Mouse (Mus musculus) brain, embryonic 14.5 days (tissue): ENCODE measurements at regions not wholly inside any gene's neighbourhood (a gene's known extent, or its start where the extent isn't known, plus 50 kb on each side); places are given as distances from the start of the nearest gene placed in this dataset.

Experiments
- CTCF ChIP-seq: fragments of 200-500 bp; IDR thresholded peaks from 2 replicates; pipeline ENCODE4 v1.5.1; 2012; ENCODE audit warnings: inconsistent platforms, mild to moderate bottlenecking, moderate library complexity, borderline replicate concordance; ENCODE audit not compliant: insufficient read depth, insufficient read length; ENCODE audit errors: extremely low read depth
- POLR2A ChIP-seq: fragments of 200-500 bp; IDR thresholded peaks from 2 replicates; pipeline ENCODE4 v1.6.1; 2012; ENCODE audit warnings: mild to moderate bottlenecking, inconsistent platforms, borderline replicate concordance; ENCODE audit not compliant: poor library complexity, insufficient read depth, insufficient read length, severe bottlenecking; ENCODE audit errors: extremely low read depth

DNA sequence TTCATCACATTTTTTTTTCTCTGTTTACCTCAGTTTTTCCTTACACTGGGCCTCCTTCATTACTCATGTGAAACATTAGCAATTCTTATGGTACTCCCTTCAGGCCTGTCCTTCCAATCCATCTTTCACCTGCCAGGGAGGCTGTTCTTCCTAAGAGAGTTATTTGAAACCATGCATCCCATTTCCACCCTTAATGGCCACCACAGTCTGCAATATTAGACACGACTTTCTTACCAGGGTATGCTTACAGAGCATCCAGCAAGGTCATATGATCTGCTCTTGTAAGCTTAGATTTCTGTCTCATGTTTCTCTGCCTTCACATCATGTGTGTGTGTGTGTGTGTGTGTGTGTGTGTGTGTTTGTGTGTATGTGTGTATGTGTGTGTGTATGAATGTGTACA, 739.7 kb upstream of the Frg1 start:
- TF ChIP-seq CTCF, result no peak
- no peak for TF ChIP-seq POLR2A
